Mouse (Mus musculus) limb, embryonic 10.5 days (tissue): ENCODE measurements around the gene Gpc5. TPM values are rescaled to one million over a fixed set of nuclear protein-coding genes. Genes with fewer than 3 reads are reported as not detected.
A peak's percentile ranks its signal among the peaks of the same experiment; 100 is the strongest.

ENCODE experiments used
- DNase-seq: peaks from one replicate; pipeline ENCODE4 v3.0.0-alpha.2; 2017; ENCODE audit warnings: low spot score
- H3K27ac ChIP-seq: fragments of 300-500 bp; sonication (generic); 2 replicates; pipeline ENCODE4 v1.5.1; 2016; ENCODE audit warnings: mild to moderate bottlenecking
- H3K27me3 ChIP-seq: fragments of 300-500 bp; sonication (generic); 2 replicates; pipeline ENCODE4 v1.6.1; 2016; ENCODE audit warnings: low read depth, mild to moderate bottlenecking; ENCODE audit not compliant: poor library complexity, severe bottlenecking
- H3K36me3 ChIP-seq: fragments of 300-500 bp; sonication (generic); 2 replicates; pipeline ENCODE4 v1.6.1; 2016; ENCODE audit warnings: mild to moderate bottlenecking, moderate library complexity
- H3K4me1 ChIP-seq: fragments of 300-500 bp; sonication (generic); 2 replicates; pipeline ENCODE4 v1.6.1; 2016
- H3K4me3 ChIP-seq: fragments of 300-500 bp; sonication (generic); 2 replicates; pipeline ENCODE4 v1.5.1; 2016; ENCODE audit warnings: mild to moderate bottlenecking, moderate library complexity
- H3K9me3 ChIP-seq: fragments of 300-500 bp; sonication (generic); replicated peaks from 2 replicates; pipeline ENCODE4 v1.6.1; 2016; ENCODE audit warnings: mild to moderate bottlenecking
- WGBS: fragments of 180-500 bp; shearing (Covaris S2); methylation state at CpG from one replicate; pipeline ENCODE4 v1.1.7; 2016; 5-methylcytosine and 5-hydroxymethylcytosine counted together
- polyA plus RNA-seq: library from polyadenylated mRNA; unstranded; fragments of >200 nt; fragmentation: Nextera tagmentation; extraction: Ambion mirVana; gene quantifications from 2 replicates; pipeline ENCODE4 v1.2.1, GENCODE M21; 2016

Gpc5 gene
- polyA plus RNA-seq, 1 experiment from 2014 or later = 8.7 TPM

- Histone ChIP-seq H3K9me3 (no peaks in the 10 kb centered on the region), H3K36me3 (no peaks in the 10 kb centered on the region), H3K27ac (no peak overlapping the region), H3K4me1 (no peaks in the 10 kb centered on the region), H3K27me3 (no peaks in the 10 kb centered on the region), H3K4me3 (no peak overlapping the region)
- DNase-seq = no peak
- 92% methylated on average over 1 of the region's 1 CpGs for WGBS
These were observed 884.0 kb downstream of the Gpc5 start for GRCm38 (mm10) chr14:115976062-115976461.

- no peaks in the 10 kb centered on the region for H3K36me3 ChIP-seq
- H3K4me3 ChIP-seq = no peak overlapping the region
- no peaks in the 10 kb centered on the region for H3K27me3 ChIP-seq
- DNase-seq = no peak
- WGBS = 65% methylated on average over 2 of the region's 2 CpGs
- H3K9me3 ChIP-seq = no peaks in the 10 kb centered on the region
- no peaks in the 10 kb centered on the region for H3K4me1 ChIP-seq
- no peak overlapping the region for H3K27ac ChIP-seq
These were observed 887.2 kb downstream of the Gpc5 start for GRCm38 (mm10) chr14:115979233-115979632.

GRCm38 (mm10) chr14:115990764-115991163, 898.7 kb downstream of the Gpc5 start:
- Histone ChIP-seq H3K27ac (no peak overlapping the region), H3K9me3 (no peaks in the 10 kb centered on the region), H3K4me1 (peaks cover 15% of the 10 kb centered on the region; the same call in 1 of the 2 replicates), H3K4me3 (no peak overlapping the region), H3K36me3 (no peaks in the 10 kb centered on the region), H3K27me3 (no peaks in the 10 kb centered on the region)
- DNase-seq = no peak
- WGBS = 56% methylated on average over 2 of the region's 2 CpGs

- Histone ChIP-seq H3K4me1 (peaks cover 16% of the 10 kb centered on the region), H3K9me3 (no peaks in the 10 kb centered on the region), H3K27me3 (no peaks in the 10 kb centered on the region), H3K36me3 (no peaks in the 10 kb centered on the region), H3K27ac (no peak overlapping the region), H3K4me3 (no peak overlapping the region)
- DNase-seq = no peak
- 21% methylated on average over 5 of the region's 5 CpGs for WGBS
These were observed 901.6 kb downstream of the Gpc5 start for GRCm38 (mm10) chr14:115993520-115994106.

- peaks cover 13% of the 10 kb centered on the region; the same call in 1 of the 2 replicates for H3K4me1 ChIP-seq
- no peaks in the 10 kb centered on the region for H3K9me3 ChIP-seq
- H3K4me3 ChIP-seq = no peak overlapping the region
- no peaks in the 10 kb centered on the region for H3K36me3 ChIP-seq
- H3K27ac ChIP-seq = no peak overlapping the region
- H3K27me3 ChIP-seq = no peaks in the 10 kb centered on the region
- 30% methylated on average over 4 of the region's 4 CpGs for WGBS
- DNase-seq = no peak
These were observed 906.9 kb downstream of the Gpc5 start for GRCm38 (mm10) chr14:115998931-115999330.

- Histone ChIP-seq H3K9me3 (no peaks in the 10 kb centered on the region), H3K4me3 (no peak overlapping the region), H3K27me3 (no peaks in the 10 kb centered on the region), H3K36me3 (no peaks in the 10 kb centered on the region), H3K4me1 (peaks cover 19% of the 10 kb centered on the region), H3K27ac (no peak overlapping the region)
- 68% methylated on average over 4 of the region's 4 CpGs for WGBS
- no peak for DNase-seq
These were observed 995.0 kb downstream of the Gpc5 start for GRCm38 (mm10) chr14:116087010-116087409.

- WGBS = 93% methylated on average over 1 of the region's 1 CpGs
- H3K27ac ChIP-seq = no peak overlapping the region
- H3K36me3 ChIP-seq = 0 out of 2 replicates have a peak, but pooled peaks cover 2% of the 10 kb centered on the region
- no peak for DNase-seq
- H3K4me3 ChIP-seq = no peak overlapping the region
- H3K27me3 ChIP-seq = no peaks in the 10 kb centered on the region
- no peaks in the 10 kb centered on the region for H3K4me1 ChIP-seq
- H3K9me3 ChIP-seq = no peaks in the 10 kb centered on the region
These were observed 1035.9 kb downstream of the Gpc5 start for GRCm38 (mm10) chr14:116127943-116128342.

GRCm38 (mm10) chr14:116137330-116137729, 1045.3 kb downstream of the Gpc5 start:
- WGBS = 79% methylated on average over 5 of the region's 5 CpGs
- H3K27me3 ChIP-seq = no peaks in the 10 kb centered on the region
- no peaks in the 10 kb centered on the region for H3K36me3 ChIP-seq
- no peak overlapping the region for H3K27ac ChIP-seq
- no peaks in the 10 kb centered on the region for H3K9me3 ChIP-seq
- no peak for DNase-seq
- H3K4me1 ChIP-seq = no peaks in the 10 kb centered on the region
- H3K4me3 ChIP-seq = no peak overlapping the region

- Histone ChIP-seq H3K36me3 (no peaks in the 10 kb centered on the region), H3K4me3 (no peak overlapping the region), H3K9me3 (no peaks in the 10 kb centered on the region), H3K4me1 (no peaks in the 10 kb centered on the region), H3K27ac (no peak overlapping the region), H3K27me3 (no peaks in the 10 kb centered on the region)
- WGBS = 85% methylated on average over 1 of the region's 1 CpGs
- DNase-seq = no peak
These were observed 1045.8 kb downstream of the Gpc5 start for GRCm38 (mm10) chr14:116137772-116138171.

GRCm38 (mm10) chr14:116162586-116162985, 1070.6 kb downstream of the Gpc5 start:
- H3K36me3 ChIP-seq = no peaks in the 10 kb centered on the region
- 91% methylated on average over 2 of the region's 2 CpGs for WGBS

GRCm38 (mm10) chr14:116167401-116167800, 1075.4 kb downstream of the Gpc5 start:
- no peaks in the 10 kb centered on the region for H3K36me3 ChIP-seq
- 0 out of 2 replicates have a peak, but pooled peaks cover 4% of the 10 kb centered on the region for H3K4me1 ChIP-seq
- no peaks in the 10 kb centered on the region for H3K9me3 ChIP-seq

More at GRCm38 (mm10) chr14:116162586-116162985, 1070.6 kb downstream of the Gpc5 start:
- Histone ChIP-seq H3K4me3 (no peak overlapping the region), H3K27me3 (no peaks in the 10 kb centered on the region), H3K4me1 (no peaks in the 10 kb centered on the region), H3K27ac (no peak overlapping the region), H3K9me3 (no peaks in the 10 kb centered on the region)
- DNase-seq = no peak

GRCm38 (mm10) chr14:116169129-116169528, 1077.1 kb downstream of the Gpc5 start:
- Histone ChIP-seq H3K4me3 (no peak overlapping the region), H3K36me3 (no peaks in the 10 kb centered on the region), H3K27ac (no peak overlapping the region), H3K4me1 (0 out of 2 replicates have a peak, but pooled peaks cover 4% of the 10 kb centered on the region), H3K9me3 (no peaks in the 10 kb centered on the region), H3K27me3 (no peaks in the 10 kb centered on the region)
- WGBS = 76% methylated on average over 5 of the region's 5 CpGs
- no peak for DNase-seq

More at GRCm38 (mm10) chr14:116167401-116167800, 1075.4 kb downstream of the Gpc5 start:
- Histone ChIP-seq H3K27me3 (no peaks in the 10 kb centered on the region), H3K4me3 (no peak overlapping the region), H3K27ac (no peak overlapping the region)
- no peak for DNase-seq

- 89% methylated on average over 4 of the region's 4 CpGs for WGBS
- Histone ChIP-seq H3K4me1 (no peaks in the 10 kb centered on the region), H3K27me3 (no peaks in the 10 kb centered on the region), H3K4me3 (no peak overlapping the region), H3K27ac (no peak overlapping the region), H3K36me3 (no peaks in the 10 kb centered on the region), H3K9me3 (no peaks in the 10 kb centered on the region)
- DNase-seq = no peak
These were observed 1095.0 kb downstream of the Gpc5 start for GRCm38 (mm10) chr14:116186981-116187380.

GRCm38 (mm10) chr14:116206977-116207376, 1115.0 kb downstream of the Gpc5 start:
- whole genome bisulfite sequencing = 23% methylated on average over 6 of the region's 6 CpGs
- no peaks in the 10 kb centered on the region for H3K36me3 ChIP-seq
- peaks cover 20% of the 10 kb centered on the region for H3K4me1 ChIP-seq
- no peak overlapping the region for H3K27ac ChIP-seq
- H3K27me3 ChIP-seq = no peaks in the 10 kb centered on the region
- H3K4me3 ChIP-seq = no peak overlapping the region
- H3K9me3 ChIP-seq = no peaks in the 10 kb centered on the region
- DNase-seq = peak; percentile 43
